Mouse (Mus musculus): ENCODE data around the gene Fdx1.

DNA sequence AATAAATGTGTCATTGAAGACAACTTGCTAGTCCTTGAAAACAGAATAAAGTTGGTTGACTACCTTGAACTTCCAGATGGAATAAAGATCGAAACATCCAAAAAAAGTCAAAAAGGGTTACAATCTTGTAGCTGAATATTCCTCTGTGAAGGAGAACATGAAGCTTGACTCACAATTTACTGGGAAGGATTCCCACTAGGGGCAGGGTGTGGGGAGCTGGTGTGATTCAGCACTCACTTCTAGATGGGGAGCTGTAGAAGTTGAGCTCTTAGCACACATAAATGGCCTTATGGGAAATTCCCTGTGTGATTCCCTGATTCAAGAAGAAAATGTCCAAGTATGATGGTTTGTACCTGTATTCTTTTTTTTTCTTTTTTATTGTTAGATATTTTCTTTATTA, 49.0 kb upstream of the Fdx1 start:
- no peak for TF ChIP-seq ZC3H11A (IDR thresholded peaks at IDR 0.05; ENCODE audit: borderline replicate concordance, low read depth, low read length)
- no peak for TF ChIP-seq ZNF384 (IDR thresholded peaks at IDR 0.05; ENCODE audit: low read depth, low read length)
- TF ChIP-seq HCFC1 (IDR thresholded peaks at IDR 0.05; ENCODE audit: borderline replicate concordance, insufficient read depth, low read length): no peak
- no peak for TF ChIP-seq CHD2 (IDR thresholded peaks at IDR 0.05; ENCODE audit: low read depth, low read length)

All from ES-E14 (cell line).